Mouse (Mus musculus) ES-Bruce4 (cell line): Measurements from ENCODE around the gene Ankrd63.

Experiments used
- CTCF ChIP-seq: IDR thresholded peaks from one replicate; pipeline ENCODE4 v1.8.1; 2011; ENCODE audit warnings: low read depth, low read length
- EP300 ChIP-seq: IDR thresholded peaks from 2 replicates; pipeline ENCODE4 v1.6.1; 2011; ENCODE audit warnings: low read depth, low read length; ENCODE audit not compliant: insufficient read depth

DNA sequence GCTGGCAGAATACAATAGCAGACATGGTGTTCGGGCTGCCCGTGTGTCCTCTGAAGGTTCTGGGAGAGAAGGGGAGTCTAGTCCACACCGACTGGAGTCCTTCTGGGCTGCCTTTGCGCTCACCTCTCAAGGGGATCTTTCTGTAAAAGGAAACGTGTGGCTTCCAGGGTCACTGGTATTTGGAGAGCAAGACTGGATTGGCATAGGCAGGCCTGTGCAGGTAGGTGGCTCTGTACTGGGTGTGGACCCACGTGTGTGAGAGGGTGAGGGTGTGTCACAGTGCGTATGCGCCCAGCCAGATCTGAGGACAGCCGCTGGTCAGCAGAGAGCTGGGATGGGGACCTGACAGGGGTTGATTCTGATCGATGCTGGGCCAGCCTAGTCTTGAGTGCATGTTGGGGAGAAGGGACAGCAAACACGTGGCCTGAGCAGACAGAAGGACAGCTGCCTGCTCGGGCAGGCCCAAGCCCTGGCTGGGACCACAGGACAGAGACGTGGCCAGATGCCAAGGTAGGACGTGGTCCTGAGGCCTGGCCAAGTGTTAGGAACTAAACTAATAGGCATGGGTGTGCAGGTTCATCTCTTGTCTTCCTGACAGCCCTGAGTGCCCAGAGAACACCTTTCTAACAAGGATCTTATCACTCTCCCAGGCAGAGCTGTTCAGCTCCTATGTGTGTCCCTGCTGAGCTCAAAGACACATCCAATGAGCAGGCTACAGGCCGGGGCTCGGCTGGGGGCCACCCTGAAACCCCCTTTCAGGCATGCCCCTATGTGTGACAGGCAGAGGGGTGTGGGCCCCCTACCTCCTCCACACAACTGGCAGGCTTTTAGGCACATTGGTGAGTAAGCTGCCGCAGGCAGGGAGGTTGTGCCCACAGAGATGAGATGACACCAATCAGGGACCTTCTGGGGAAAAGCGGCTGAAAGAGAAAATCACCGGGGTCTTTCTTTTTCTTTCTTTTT lies 39.7 kb downstream of the Ankrd63 start:
- TF ChIP-seq CTCF (no peak), EP300 (no peak)
